Mouse (Mus musculus) erythroid progenitor cell, adult 5-6 weeks (primary cell): ENCODE measurements around the gene Sema6c. TPM values are rescaled to one million over a fixed set of nuclear protein-coding genes. Genes with fewer than 3 reads are reported as not detected.
"Not testable (repeated sequence)": the region's sequence is repeated elsewhere in the genome, so short reads cannot be mapped to it uniquely, and the experiment has no call there.

ENCODE experiments used
- ATAC-seq: replicated peaks from 2 replicates; pipeline ENCODE4 v1.8.0; 2016; ENCODE audit warnings: moderate number of reproducible peaks, mild to moderate bottlenecking, moderate TSS enrichment, inconsistent platforms; ENCODE audit not compliant: poor library complexity, low FRiP score, severe bottlenecking
- total RNA-seq, 2 experiments: library from RNA; stranded (forward) in 1 of 2; stranded (reverse) in 1 of 2; fragments of 150-400 nt in 1 of 2; fragments of 186-747, 209-891 nt in 1 of 2; gene quantifications; 2 replicates each; pipeline versions ENCODE4 v1.2.3 to v1.2.4; 2015 to 2017; ENCODE audit warnings: low replicate concordance in 2 of 2

The Sema6c gene
- total RNA-seq, 2 experiments from 2014 or later, result not detected

- ATAC-seq, result no peak
Observed at GRCm38 (mm10) chr3:95178948-95179347, 18.7 kb downstream of the Sema6c start.

DNA sequence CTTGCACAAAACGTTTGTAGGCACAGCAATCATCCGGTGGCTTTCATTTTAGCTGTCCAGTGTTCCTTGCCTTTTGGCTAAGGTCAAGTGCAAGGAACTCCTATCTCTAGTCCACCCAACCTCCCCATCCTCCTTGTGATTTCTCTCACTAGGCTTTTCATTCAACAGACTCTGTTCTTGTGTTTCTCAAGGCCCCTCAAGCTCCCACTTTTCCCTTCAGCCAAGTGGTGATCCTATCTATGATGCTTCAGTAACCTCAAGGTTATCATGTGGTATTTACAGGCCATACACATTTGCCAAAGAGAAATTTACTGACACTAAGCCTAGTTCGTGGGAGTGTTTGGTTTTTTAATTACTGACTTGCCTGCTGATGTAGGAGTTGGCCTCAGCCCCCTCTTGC lies 19.6 kb downstream of the Sema6c start:
- no peak for ATAC-seq

DNA sequence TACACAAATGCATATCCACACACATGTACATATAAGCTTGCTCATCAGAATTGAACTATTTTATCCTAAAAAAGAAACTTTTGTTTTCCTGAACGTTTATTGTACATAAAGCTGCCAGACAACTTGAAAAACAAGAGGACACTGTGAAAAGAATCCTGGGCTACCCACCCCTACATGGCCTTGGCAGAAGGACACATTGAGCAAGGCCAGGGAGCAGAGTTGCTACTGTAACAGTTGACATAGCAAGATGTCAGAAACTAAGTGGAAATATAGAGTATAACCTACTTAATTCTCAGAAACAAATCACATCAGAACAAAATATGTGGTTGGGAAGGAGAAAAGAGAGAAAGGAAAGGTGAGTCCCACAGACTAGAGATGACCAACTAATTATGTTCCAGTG lies 21.6 kb downstream of the Sema6c start:
- no peak for ATAC-seq

- no peak for ATAC-seq
Observed at GRCm38 (mm10) chr3:95184796-95185577, 24.7 kb downstream of the Sema6c start.

DNA sequence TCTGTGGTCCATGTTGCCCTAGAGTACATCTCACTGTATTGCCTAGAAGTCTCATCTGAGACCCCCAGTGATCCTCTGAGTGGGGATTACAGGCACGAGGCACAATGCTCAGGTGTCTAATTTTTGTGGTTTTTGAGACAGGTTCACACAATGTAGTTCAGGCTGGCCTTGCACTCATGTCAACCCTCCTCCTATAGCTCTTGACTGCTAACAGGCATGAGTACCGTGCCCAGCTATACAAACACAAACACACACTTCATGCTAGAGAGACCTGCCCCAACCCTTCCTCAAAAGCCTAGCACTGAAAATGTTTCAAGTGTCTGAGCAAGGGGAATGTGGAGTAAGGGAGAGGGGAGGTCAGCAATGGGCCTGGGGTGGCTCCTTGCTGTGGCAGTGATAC lies 25.8 kb downstream of the Sema6c start:
- ATAC-seq, result no peak

DNA sequence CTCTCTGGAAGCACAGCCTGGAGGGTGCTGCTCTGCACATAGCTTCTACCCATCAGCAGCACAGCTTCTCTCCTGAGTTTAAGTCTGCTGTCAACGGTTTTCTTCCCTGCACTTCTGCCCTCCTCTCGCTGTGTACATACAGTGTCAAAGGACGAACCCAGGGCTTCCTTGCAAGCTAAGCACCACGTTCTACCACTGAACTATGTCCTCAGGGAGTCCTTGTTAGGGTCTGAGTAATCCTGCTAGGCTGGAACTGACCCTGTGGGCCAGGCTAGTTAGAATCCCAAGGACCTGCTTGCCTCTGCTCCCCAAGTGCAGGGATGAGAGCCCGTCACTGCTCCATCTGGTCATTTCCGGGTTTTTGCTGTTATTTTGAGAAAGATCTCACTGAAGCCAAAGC lies 26.6 kb downstream of the Sema6c start:
- ATAC-seq, result no peak

DNA sequence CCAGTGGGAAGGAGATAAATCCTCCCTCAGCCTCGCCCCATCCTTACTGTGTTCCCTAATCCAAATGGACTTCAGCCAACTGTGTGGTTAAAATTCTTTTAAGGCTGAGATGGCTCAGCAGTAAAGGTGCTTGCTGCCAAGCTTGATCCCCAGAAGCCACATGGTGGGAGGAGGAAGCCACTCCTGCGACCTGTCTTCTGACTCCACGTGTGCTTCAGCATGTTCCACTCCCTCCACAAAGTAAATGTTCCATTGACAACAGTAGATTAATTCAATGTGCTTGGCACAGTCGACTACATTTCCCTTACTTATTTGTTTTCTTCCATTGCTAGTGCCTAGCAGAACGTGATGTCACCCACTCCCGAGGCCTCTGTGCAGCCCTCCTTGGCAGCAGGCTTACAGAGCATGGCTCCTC lies 34.5 kb downstream of the Sema6c start:
- no peak for ATAC-seq

- ATAC-seq, result no peak
Observed at GRCm38 (mm10) chr3:95195772-95196171, 35.5 kb downstream of the Sema6c start.

DNA sequence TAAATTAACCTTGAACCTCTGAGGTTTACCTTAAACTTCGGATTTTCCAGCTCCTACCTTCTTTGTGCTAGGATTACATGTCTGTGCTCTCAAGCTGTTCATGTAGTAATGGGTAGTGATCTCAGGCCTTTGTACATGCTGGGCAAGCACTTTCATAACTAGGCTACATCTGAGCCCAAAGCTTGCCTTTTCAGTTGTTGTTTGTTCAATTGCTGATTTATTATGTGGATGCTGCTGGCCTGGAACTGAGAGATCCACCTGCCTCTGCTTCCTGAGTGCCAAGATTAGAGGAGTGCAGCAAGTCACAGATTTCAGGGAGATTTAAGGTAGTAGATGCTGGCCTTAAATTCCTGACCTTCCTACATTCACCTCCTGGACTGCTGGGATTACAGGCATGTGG lies 38.8 kb downstream of the Sema6c start:
- ATAC-seq, result no peak

- no peak for ATAC-seq
Observed at GRCm38 (mm10) chr3:95200132-95200531, 39.9 kb downstream of the Sema6c start.

- ATAC-seq, result no peak
Observed at GRCm38 (mm10) chr3:95200562-95200961, 40.3 kb downstream of the Sema6c start.

- no peak for ATAC-seq
Observed at GRCm38 (mm10) chr3:95203880-95204279, 43.6 kb downstream of the Sema6c start.

DNA sequence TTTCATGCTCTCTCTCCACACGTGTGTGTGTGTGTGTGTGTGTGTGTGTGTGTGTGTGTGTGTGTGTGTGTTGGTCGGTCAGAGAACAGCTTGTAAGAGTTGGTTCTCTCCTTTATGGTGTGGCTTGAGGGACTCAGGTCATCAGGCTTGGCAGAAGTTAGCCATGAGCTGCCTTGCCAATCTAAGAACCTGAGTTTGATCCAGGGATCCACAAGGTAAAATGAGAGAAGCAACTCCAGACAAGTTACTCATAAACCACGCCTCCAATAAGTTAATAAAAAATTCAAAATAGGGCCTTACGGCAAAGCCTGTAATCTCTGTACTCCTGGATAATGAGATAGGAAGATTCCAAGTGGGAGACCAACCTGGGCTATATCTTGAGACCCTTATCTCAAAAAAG lies 48.0 kb downstream of the Sema6c start:
- no peak for ATAC-seq

- no peak for ATAC-seq
Observed at GRCm38 (mm10) chr3:95210585-95210984, 50.3 kb downstream of the Sema6c start.

GRCm38 (mm10) chr3:95212889-95213608 lies 52.8 kb downstream of the Sema6c start:
- not testable (repeated sequence) for ATAC-seq

GRCm38 (mm10) chr3:95213609-95213975 lies 53.3 kb downstream of the Sema6c start:
- ATAC-seq, result no peak

GRCm38 (mm10) chr3:95216655-95217254 lies 56.5 kb downstream of the Sema6c start:
- ATAC-seq, result peak; percentile 11

- ATAC-seq, result peak; percentile 94
Observed at GRCm38 (mm10) chr3:95217255-95218134, 57.2 kb downstream of the Sema6c start, which contains the start of gene Gabpb2. TSS of gene Gabpb2 (minus strand) at chr3:95217916.

DNA sequence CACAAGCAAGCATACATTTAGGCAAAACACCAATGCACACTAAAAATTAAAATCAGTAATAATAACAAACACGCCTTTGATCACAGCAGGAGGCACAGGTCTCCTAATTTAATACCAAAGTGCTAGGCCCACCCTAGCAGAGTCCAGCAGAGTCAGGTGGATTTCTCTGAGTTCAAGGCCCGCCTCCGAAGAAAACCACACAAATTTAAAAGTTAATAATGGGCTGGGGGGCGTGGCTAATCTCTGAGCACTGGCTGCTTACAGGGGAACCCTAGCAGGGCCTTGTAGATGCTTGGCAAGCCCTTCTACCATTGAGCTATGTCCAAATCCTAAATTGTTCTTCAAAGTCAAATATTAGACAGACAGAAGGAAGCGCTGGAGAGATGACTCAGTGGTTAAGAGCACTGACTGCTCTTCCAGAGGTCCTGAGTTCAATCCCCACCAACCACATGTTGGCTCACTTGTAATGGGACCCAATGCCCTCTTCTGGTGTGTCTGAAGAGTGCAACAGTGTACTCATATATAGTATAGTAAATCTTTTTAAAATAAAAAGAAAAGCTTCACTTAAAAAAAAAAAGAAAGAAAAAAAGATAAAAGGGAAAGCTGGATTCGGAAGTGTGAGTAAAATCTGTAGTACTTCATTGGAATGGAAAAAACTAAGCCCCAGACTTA lies 58.3 kb downstream of the Sema6c start:
- ATAC-seq, result 0 out of 2 replicates have a peak, but pooled peaks have one; percentile 8
